Mouse (Mus musculus): ENCODE results near the gene Ccin. TPM values are rescaled to one million over a fixed set of nuclear protein-coding genes. Genes with fewer than 3 reads are reported as not detected.
A peak's percentile ranks its signal among the peaks of the same experiment; 100 is the strongest.

The Ccin gene
- total RNA-seq, 2 experiments from 2014 or later = not detected

GRCm38 (mm10) chr4:44013391-44014070 is 30.2 kb downstream of the Ccin start:
- no peak for DNase-seq

GRCm38 (mm10) chr4:44016071-44016470 is 32.8 kb downstream of the Ccin start:
- DNase-seq = no peak

GRCm38 (mm10) chr4:44016791-44017190 is 33.5 kb downstream of the Ccin start:
- DNase-seq = no peak

GRCm38 (mm10) chr4:44022323-44022722 is 39.0 kb downstream of the Ccin start:
- DNase-seq = no peak

- DNase-seq = no peak
Observed at GRCm38 (mm10) chr4:44022766-44023165, 39.5 kb downstream of the Ccin start.

- no peak for DNase-seq
Observed at GRCm38 (mm10) chr4:44023681-44024080, 40.4 kb downstream of the Ccin start.

GRCm38 (mm10) chr4:44024241-44024640 is 41.0 kb downstream of the Ccin start:
- DNase-seq = no peak

GRCm38 (mm10) chr4:44025570-44025969 is 42.3 kb downstream of the Ccin start:
- no peak for DNase-seq

- DNase-seq = no peak
Observed at GRCm38 (mm10) chr4:44028303-44029135, 45.2 kb downstream of the Ccin start.

- DNase-seq = peak; percentile 63
Observed at GRCm38 (mm10) chr4:44029661-44030066, 46.4 kb downstream of the Ccin start.

- DNase-seq = peak; percentile 18
Observed at GRCm38 (mm10) chr4:44031521-44031920, 48.2 kb downstream of the Ccin start.

Other genes starting within 250 kb of the Ccin start
- not detected for gene Olfr159, start 212.5 kb upstream of the Ccin start, total RNA-seq (2021)
- gene Olfr156, start 159.6 kb upstream of the Ccin start, total RNA-seq (2021) = not detected
- not detected for gene Olfr157, start 143.3 kb upstream of the Ccin start, total RNA-seq (2021)
- not detected for gene Olfr155, start 131.9 kb upstream of the Ccin start, total RNA-seq (2021)
- gene Reck, start 108.0 kb upstream of the Ccin start, total RNA-seq (2021) = 1 to 10 TPM; 2.5 to 4.4 TPM
- 1 to 10 TPM; 2.8 to 4.9 TPM for gene Glipr2, start 26.1 kb upstream of the Ccin start, total RNA-seq (2021)
- 10 to 100 TPM; 51.4 to 61.9 TPM for gene Clta, start 21.0 kb downstream of the Ccin start, total RNA-seq (2021)
- gene Gne, start 100.7 kb downstream of the Ccin start, total RNA-seq (2021) = 10 to 100 TPM in 1 of 2 experiments, 1 to 10 TPM in 1; 8.9 to 15.0 TPM

Measured in gastrocnemius, postnatal 25 days (tissue).